Mouse (Mus musculus): ENCODE results near the gene Hydin.
"Not testable (repeated sequence)": the region's sequence is repeated elsewhere in the genome, so short reads cannot be mapped to it uniquely, and the experiment has no call there.

Hydin gene

DNA sequence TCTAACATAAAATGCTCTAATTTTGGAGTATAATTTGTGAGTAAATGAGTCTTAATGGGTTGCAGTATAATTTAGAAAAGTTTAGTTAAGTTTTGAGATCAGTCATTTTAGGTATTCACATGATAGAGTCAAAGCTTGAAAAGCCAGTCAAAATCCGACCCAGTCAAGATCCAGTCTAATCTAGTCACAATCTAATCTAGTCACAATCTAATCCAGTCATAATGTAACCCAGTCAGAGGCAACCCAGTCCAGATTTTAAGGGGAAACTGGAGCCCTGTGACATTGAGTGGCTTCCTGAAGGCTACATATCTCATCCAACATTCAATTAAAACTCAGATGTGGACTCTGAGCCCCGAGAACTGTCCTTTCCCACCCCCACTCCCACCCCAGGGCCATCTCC, 72.7 kb downstream of the Hydin start:
- CTCF ChIA-PET = no interaction called here

- CTCF ChIA-PET = no interaction called here
These were observed 73.4 kb downstream of the Hydin start for GRCm38 (mm10) chr8:110340090-110340703.

DNA sequence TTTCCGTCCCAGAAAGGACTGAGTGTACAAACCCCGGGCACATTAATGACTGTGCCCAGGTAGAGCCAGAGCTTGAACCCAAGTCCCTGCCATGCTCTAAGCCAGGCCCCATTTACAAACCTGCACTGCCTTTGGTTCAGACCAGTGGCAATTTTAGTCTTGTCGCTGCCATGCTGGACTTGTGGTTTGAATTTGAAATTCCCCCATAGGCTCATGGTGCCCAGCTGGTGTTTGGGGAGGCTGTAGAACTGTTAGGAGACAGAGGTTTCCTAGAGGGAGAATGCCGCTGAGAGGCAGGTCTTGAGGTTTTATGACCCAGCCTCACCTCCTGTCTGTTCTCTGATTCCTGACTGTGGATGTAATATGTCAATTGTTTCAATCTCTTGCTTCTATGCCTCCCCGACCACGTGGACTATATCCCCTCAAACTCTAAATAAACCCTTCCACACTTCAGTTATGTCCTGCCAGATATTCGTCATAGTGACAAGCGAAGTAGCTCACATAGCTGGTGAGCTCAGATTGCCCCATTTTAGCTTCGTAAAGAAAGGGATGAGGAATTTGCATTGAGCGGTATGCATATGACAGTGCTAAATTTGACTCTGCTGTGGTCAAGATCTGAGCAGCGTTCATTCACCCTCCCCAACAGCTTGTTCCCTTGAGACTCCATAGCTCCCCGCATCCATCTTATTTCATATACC, 79.1 kb downstream of the Hydin start:
- CTCF ChIA-PET = no interaction called here

DNA sequence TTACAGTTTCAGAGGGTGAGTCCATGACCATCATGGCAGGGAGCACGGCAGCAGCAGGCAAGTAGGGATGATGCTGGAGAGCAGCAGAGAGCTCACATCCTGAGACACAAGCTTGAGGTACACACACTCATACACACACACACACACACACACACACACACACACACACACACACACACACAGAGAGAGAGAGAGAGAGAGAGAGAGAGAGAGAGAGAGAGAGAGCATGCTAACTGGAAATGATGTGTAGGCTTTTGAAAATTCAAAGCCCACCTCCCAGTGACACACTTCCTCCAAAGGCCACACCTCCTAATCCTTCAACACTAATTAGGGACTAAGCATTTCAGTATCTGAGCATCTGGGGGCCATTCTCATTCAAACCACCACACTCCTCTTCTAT, 80.1 kb downstream of the Hydin start:
- CTCF ChIA-PET = no interaction called here

DNA sequence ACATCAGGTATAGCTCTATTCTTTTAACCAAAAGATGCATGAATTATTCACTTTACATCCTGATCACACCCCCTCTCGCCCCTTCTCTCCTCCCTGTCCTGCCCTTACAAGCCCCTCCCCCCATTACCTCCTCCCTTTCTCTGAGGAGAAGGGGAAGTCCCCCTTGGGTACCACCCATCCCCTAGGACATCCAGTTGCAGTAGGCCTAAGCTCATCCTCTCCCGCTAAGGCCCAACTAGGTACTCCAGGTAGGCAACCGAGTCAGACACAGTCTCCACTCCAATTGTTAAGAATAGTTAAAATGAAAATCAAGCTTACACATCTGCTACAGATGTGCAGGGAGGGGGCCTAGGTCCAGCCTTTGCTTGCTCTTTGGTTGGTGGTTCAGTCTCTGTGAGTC, 83.9 kb downstream of the Hydin start:
- CTCF ChIA-PET = no interaction called here

DNA sequence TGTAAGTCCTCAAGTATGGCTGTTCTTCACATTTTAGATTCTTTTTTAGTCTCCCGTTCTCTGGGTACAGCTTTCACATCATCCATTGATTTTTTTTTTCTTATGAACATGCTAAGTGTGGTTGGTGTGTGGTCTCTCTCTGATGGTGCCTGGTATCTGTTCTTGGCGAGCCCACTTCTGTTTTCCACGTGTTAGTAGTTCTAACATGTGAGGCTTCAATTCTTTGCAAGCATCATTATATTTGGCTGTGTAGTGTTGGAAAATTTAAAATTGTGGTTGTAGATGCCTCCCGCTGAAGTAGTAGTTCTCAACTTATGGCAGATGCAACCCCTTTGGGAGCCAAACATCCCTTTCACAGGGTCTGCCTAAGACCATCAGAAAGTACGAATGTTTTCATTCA, 85.1 kb downstream of the Hydin start:
- CTCF ChIA-PET = no interaction called here

GRCm38 (mm10) chr8:110362975-110363374, 96.2 kb downstream of the Hydin start:
- CTCF ChIA-PET = no interaction called here

- CTCF ChIA-PET = no interaction called here
These were observed 106.1 kb downstream of the Hydin start for GRCm38 (mm10) chr8:110372836-110373235.

DNA sequence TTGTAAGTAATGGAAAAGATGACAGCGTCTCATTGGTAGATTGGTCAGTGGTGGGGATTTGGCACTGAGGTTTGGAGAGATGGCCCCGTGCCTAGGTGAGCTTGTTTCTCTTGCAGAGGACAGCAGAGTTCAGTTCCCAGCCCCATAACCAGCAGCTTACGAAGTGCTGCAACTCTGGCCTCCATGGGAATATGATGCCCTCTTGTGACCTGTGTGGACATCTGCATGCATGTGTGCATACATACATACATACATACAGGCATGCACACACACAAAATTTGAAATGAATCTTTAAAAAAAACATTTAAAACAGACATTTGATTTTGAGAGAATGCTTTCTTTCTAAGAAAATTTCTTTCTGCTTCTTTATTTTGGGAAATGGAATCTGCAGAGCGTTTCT, 106.9 kb downstream of the Hydin start:
- CTCF ChIA-PET = no interaction called here

DNA sequence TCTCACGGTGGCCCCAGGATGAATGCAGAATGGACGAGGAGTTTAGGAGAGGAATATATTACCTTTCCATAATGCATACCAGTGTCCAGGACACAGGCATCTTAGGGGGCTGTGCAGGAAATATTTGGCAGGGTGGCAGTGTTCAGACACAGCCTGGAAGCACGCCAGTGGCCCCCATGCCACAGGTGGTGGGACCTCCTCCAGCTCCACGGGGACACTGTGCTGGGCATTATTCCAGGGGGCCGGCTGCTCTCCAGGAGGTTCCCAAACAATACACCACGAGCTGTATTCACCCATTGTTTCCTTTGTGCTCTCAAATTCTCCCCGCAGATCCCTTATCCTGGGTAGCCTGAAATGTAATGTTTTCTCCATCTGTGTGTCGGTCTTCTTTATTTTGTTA, 116.0 kb downstream of the Hydin start:
- CTCF ChIA-PET = no interaction called here

DNA sequence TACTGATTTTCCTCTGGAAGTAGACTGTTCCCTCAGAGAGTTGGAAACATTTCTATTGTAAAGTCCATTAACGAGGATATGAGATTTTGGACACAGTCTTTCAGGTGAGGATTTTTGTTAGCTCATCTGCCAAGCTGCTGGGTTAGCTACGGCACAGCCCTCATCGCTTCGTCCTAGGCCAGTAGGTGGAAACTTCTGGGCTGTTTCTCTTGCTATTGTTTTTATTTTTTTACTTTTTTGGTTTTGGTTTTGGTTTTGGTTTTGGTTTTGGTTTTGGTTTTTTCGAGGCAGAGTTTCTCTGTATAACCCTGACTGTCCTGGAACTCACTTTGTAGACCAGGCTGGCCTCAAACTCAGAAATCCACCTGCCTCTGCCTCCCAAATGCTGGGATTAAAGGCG, 117.9 kb downstream of the Hydin start:
- CTCF ChIA-PET = not testable (repeated sequence)

- CTCF ChIA-PET = no interaction called here
These were observed 128.9 kb downstream of the Hydin start for GRCm38 (mm10) chr8:110395656-110396055.

- CTCF ChIA-PET = no interaction called here
These were observed 133.8 kb downstream of the Hydin start for GRCm38 (mm10) chr8:110400536-110400935.

GRCm38 (mm10) chr8:110402311-110402710, 135.5 kb downstream of the Hydin start:
- CTCF ChIA-PET = no interaction called here

DNA sequence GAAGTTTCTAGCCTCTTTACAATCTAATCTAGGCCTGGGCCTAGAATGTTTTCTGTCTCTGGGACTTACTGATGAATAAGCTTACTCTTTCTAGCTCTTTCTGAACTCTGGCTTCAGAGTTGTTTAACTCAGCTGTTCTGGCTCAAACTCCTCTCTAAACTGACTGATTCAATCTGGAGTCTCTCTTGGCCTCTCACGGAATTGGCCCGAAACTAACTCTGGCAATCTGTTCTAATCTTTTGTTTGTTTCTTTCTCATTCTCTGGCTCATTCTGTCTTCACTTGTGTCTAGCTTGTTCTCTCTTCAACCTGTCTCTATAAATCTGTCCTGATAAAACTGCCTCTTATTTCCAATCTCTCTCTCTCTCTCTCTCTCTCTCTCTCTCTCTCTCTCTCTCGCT, 137.7 kb downstream of the Hydin start:
- CTCF ChIA-PET = no interaction called here

- CTCF ChIA-PET = no interaction called here
These were observed 148.3 kb downstream of the Hydin start for GRCm38 (mm10) chr8:110415121-110415520.

DNA sequence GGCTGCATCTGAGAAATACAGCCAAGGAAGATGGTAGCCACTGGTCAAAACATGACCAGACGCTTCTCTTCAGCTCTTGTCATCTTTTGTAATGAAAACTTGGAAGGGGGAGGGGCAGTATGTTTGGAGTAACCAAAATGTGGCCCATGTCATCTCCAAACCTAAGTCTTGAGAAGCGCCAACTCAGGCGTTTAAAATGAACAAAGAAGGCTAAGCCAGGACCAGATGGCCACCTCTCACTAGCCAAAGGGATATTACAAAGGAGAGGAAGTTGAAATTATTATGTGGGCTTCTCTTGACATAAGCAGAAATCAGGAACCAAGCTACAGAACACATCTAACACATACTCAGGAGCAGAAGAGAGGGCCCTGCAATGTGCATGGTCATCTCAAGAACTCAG, 150.2 kb downstream of the Hydin start:
- CTCF ChIA-PET = no interaction called here

DNA sequence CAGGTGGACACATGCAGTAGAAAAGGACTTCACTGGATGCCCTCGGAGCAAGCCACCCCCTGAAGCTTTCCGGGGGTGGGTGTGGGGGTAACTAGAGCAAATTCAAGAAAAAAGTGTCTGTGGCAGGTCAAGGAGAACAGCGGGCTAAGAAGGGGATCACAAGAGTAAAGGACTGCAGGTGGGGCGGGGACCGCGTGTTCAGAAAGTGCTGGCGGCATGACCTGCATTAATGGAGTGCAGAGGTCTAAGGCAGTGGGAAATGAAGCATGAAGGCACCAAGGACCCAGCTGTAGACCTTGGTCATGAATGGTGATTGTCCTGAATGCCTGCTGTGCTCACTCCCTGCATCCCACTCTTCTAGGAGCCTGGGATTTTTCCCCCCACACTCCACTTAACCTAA, 151.0 kb downstream of the Hydin start:
- CTCF ChIA-PET = interaction anchor here (0.6 kb wide), 1 partner anchor 1537 kb away, joined by 3 read pairs; no protein-coding TSS in a partner anchor

GRCm38 (mm10) chr8:110419711-110420110, 152.9 kb downstream of the Hydin start:
- CTCF ChIA-PET = interaction anchor here (0.6 kb wide), 1 partner anchor 27 kb away, joined by 4 read pairs; no protein-coding TSS in a partner anchor

DNA sequence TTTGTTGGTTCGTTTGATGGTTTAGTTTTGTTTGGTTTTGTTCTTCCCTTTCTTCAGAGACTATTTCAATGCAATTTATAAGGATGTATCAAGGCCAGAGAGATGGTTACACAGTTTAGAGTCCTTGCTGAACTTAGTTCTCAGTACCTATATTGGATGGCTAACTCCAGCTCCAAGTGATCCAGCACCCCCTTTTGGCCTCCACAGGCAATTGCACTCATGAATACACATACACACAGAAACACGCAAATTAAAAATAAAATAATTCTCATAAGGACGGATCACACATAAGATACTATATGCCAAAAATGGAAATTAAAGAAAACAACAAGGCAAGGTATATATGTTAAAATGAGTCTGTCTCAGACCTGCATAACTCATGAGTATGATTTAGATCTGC, 153.4 kb downstream of the Hydin start:
- CTCF ChIA-PET = no interaction called here

- CTCF ChIA-PET = no interaction called here
These were observed 157.4 kb downstream of the Hydin start for GRCm38 (mm10) chr8:110424146-110424545.

DNA sequence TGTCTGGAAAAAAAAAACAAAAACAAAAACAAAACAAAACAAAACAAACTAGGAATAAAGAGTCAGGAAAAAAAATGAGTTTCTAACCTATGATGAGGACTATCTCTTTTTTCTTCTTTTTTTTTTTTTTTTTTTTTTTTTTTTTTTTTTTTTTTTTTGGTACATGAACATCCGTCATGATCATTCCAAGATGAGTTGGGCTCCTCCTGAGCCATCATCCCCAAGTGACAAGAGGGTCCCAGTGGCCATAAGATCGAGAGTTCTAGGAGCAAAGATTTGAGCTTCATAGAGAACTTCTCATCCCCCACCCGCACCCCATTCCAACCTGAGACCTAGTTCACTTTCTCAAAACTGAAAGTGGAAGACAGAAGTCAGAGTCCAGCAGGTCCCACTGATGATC, 164.6 kb downstream of the Hydin start:
- CTCF ChIA-PET = no interaction called here

- CTCF ChIA-PET = no interaction called here
These were observed 173.8 kb downstream of the Hydin start for GRCm38 (mm10) chr8:110440528-110440927.

GRCm38 (mm10) chr8:110444276-110444675, 177.5 kb downstream of the Hydin start:
- CTCF ChIA-PET = no interaction called here

Data from spleen, embryonic (tissue).